Mouse (Mus musculus) intestine, embryonic 16.5 days (tissue): ENCODE results near the gene Sh3bp5. TPM values are rescaled to one million over a fixed set of nuclear protein-coding genes. Genes with fewer than 3 reads are reported as not detected.

ENCODE experiments used
- ATAC-seq: fragments of 200-750 bp; cut with Nextera tagmentation; 2 replicates; pipeline ENCODE4 v1.8.0; 2017; ENCODE audit warnings: moderate TSS enrichment, moderate library complexity
- H3K27ac ChIP-seq: fragments of 300-500 bp; sonication (generic); 2 replicates; pipeline ENCODE4 v1.5.1; 2014; ENCODE audit warnings: mild to moderate bottlenecking, low read length
- H3K27me3 ChIP-seq: fragments of 300-500 bp; sonication (generic); replicated peaks from 2 replicates; pipeline ENCODE4 v1.6.1; 2014; ENCODE audit warnings: low read length, control low read depth, mixed read lengths; ENCODE audit not compliant: control insufficient read depth, insufficient read depth
- H3K36me3 ChIP-seq: fragments of 300-500 bp; sonication (generic); 2 replicates; pipeline ENCODE4 v1.6.1; 2014; ENCODE audit warnings: low read length, control low read depth; ENCODE audit not compliant: control insufficient read depth, insufficient read depth
- H3K4me1 ChIP-seq: fragments of 300-500 bp; sonication (generic); 2 replicates; pipeline ENCODE4 v1.6.1; 2014; ENCODE audit warnings: low read length, control low read depth, mixed read lengths; ENCODE audit not compliant: control insufficient read depth, insufficient read depth
- H3K4me2 ChIP-seq: fragments of 300-500 bp; sonication (generic); 2 replicates; pipeline ENCODE4 v1.6.1; 2014; ENCODE audit warnings: low read depth, low read length, control low read depth
- H3K4me3 ChIP-seq: fragments of 300-500 bp; sonication (generic); 2 replicates; pipeline ENCODE4 v1.5.1; 2014; ENCODE audit warnings: mild to moderate bottlenecking, low read length
- H3K9ac ChIP-seq: fragments of 300-500 bp; sonication (generic); 2 replicates; pipeline ENCODE4 v1.6.1; 2014; ENCODE audit warnings: low read depth, low read length
- H3K9me3 ChIP-seq: fragments of 300-500 bp; sonication (generic); 2 replicates; pipeline ENCODE4 v1.6.1; 2016; ENCODE audit warnings: low read length, control low read depth; ENCODE audit not compliant: control insufficient read depth
- WGBS: fragments of 180-500 bp; shearing (Covaris S2); extraction: QIAGEN DNeasy Blood & Tissue Kit; methylation state at CpG from one replicate; pipeline ENCODE4 v1.1.7; 2014; 5-methylcytosine and 5-hydroxymethylcytosine counted together
- polyA plus RNA-seq: library from polyadenylated mRNA; unstranded; fragments of >200 nt; fragmentation: Nextera tagmentation; extraction: Ambion mirVana; gene quantifications from 2 replicates; pipeline ENCODE4 v1.2.1, GENCODE M21; 2015

Gene Sh3bp5
- polyA plus RNA-seq, 1 experiment from 2014 or later = 17.2 TPM

DNA sequence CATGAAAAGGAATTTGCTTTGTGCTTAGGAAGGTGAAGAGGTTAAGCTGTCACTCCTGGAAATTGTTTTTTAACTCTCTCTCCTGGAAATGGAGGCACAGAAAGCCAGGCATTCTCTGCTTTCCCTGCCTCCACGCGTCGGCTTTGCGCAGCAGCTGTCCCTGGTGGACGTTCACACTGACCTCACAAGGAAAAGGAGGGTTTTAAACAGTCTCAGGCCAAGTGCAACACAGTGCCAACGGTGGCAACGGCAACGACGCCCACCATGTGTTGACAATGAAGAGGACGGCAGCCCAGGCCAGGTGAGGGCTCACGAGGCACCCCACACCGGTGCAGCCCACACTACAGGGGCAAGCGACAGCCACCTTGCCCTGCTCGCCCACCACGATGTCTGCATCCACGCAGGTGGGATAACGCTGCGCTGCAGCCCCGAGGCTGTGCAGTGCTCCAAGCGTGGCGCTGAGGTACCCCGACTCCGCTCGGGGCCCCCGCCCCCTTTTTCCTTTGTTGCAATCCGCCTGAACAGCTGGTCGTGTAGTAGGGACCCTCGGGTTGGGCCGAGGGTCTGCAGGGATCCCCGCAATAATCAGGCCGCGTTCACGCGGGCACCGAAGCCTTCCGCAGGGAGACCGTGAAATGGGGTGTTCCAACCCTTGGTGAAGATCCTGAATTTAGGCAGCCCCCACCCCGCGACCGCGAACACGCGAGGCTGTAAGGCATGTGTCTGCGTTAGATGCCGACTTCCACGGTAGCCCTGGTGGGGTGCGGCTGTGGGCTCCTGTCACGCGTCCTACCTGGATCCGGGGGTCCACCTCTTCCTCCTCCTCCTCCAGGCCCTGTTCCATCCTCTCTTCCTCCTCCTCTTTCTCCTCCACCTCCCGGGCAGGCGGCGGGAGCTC is 611 bp downstream of the Sh3bp5 start:
- WGBS = 1% methylated on average over 53 of the region's 53 CpGs
- no peaks in the 10 kb centered on the region for H3K9me3 ChIP-seq
- no peaks in the 10 kb centered on the region for H3K36me3 ChIP-seq
- H3K4me3 ChIP-seq = peak overlapping the region; percentile 87
- peak overlapping the region; percentile 98 for H3K4me2 ChIP-seq
- ATAC-seq = peak; percentile 64
- H3K4me1 ChIP-seq = peaks cover 23% of the 10 kb centered on the region; the same call in 1 of the 2 replicates
- H3K27me3 ChIP-seq = no peaks in the 10 kb centered on the region
- H3K9ac ChIP-seq = peak overlapping the region; percentile 88
- peak overlapping the region; percentile 59 for H3K27ac ChIP-seq

DNA sequence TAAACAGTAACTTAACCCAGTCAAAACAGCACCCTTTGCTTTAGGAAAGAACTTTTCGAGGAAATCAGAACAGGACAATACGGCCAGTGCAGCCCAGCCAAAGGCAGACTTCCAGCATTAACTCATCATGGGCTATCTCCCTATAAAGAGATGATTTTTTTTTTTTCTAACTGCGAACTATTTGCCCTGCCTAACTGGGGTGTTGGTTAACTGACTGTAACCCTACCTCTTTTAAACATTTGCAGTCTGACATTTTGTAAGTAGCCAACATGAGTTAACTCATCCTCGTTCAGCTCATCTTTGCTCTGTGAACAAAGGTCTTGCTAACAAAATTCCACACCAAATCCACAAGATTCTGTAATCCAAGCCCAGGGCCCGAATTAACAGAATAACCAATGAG is 1.5 kb downstream of the Sh3bp5 start:
- Histone ChIP-seq H3K27me3 (no peaks in the 10 kb centered on the region), H3K9me3 (no peaks in the 10 kb centered on the region), H3K4me2 (peak overlapping the region; percentile 38; the same call in 1 of the 2 replicates), H3K4me1 (peaks cover 23% of the 10 kb centered on the region; the same call in 1 of the 2 replicates), H3K9ac (no peak overlapping the region), H3K27ac (no peak overlapping the region), H3K4me3 (no peak overlapping the region), H3K36me3 (no peaks in the 10 kb centered on the region)
- ATAC-seq = no peak
- 55% methylated on average over 5 of the region's 5 CpGs for WGBS

DNA sequence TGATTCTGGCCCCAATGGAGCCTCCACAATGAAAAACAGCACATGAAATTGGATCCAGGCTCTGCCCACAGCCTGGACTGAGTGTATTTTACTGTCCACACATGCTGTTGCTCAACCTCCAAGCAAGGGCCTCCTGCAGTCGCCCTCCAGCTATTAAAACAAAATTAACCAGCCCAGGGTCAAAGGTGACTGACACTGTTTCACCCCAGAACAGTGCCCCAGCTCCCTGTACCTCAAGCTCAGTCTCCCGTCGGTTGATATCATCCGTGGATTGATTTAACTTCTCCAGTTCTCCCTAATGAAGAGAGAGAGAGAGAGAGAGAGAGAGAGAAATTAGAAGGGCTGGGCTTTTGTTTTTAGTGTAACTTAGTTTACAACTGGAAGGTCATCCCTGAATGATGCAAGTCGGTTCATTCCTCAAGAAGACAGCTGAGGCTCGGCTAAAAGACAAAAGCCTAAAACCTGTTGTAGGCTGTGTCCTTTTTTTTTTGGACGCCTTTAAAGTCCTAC is 2.0 kb downstream of the Sh3bp5 start:
- Histone ChIP-seq H3K27ac (peak overlapping the region; percentile 60), H3K4me2 (peak overlapping the region; percentile 38), H3K4me1 (peaks cover 26% of the 10 kb centered on the region), H3K27me3 (no peaks in the 10 kb centered on the region), H3K9ac (no peak overlapping the region), H3K9me3 (no peaks in the 10 kb centered on the region), H3K4me3 (no peak overlapping the region), H3K36me3 (no peaks in the 10 kb centered on the region)
- WGBS = 27% methylated on average over 7 of the region's 7 CpGs
- ATAC-seq = no peak

DNA sequence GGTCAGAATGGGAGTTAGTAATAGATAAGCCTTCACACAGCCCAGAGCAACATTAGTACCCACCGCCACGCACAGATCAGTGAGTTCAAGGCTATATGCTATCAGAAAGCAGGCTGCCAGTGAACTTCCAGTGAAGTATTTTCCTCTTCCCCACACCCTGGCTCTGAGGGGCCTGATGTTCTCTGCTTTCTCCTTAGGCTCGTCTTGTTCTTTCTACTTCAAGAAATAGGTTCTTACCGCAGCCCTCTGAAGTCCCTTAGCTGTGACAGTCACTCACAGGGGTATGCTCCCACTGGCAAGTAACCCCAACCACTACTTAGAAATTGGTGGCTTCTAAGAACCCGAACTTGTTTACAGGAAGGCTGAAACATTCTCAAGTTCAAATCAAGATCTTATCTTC is 2.8 kb downstream of the Sh3bp5 start:
- Histone ChIP-seq H3K27ac (peak overlapping the region; percentile 60; the same call in 1 of the 2 replicates), H3K9me3 (no peaks in the 10 kb centered on the region), H3K9ac (no peak overlapping the region), H3K4me2 (no peak overlapping the region), H3K4me1 (peaks cover 33% of the 10 kb centered on the region), H3K36me3 (no peaks in the 10 kb centered on the region), H3K27me3 (no peaks in the 10 kb centered on the region), H3K4me3 (no peak overlapping the region)
- 60% methylated on average over 5 of the region's 5 CpGs for WGBS
- no peak for ATAC-seq

DNA sequence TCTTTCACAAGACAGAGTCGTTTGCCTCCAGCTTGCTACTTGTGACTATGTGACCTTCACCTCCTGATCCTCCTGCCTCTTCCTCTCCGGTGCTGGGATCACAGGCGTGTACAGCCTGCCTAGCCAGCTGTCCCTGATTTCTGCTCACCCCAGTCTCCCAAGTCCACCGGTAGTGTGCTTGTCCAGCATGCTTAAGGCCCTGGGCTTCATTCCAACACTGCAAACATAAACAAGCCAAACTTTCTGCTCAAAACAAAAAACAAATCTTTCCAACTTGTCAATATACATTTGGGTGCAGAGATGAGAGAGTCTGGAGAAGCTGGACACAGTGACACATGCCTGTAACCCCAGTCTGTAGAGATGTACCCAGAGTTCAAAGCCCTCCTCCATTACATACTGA is 3.5 kb downstream of the Sh3bp5 start:
- H3K9ac ChIP-seq = no peak overlapping the region
- peaks cover 39% of the 10 kb centered on the region for H3K4me1 ChIP-seq
- no peak for ATAC-seq
- no peaks in the 10 kb centered on the region for H3K27me3 ChIP-seq
- H3K27ac ChIP-seq = no peak overlapping the region
- no peak overlapping the region for H3K4me3 ChIP-seq
- no peaks in the 10 kb centered on the region for H3K9me3 ChIP-seq
- H3K4me2 ChIP-seq = 0 out of 2 replicates have a peak overlapping the region, but pooled peaks have one; percentile 2
- no peaks in the 10 kb centered on the region for H3K36me3 ChIP-seq
- 27% methylated on average over 4 of the region's 4 CpGs for WGBS

DNA sequence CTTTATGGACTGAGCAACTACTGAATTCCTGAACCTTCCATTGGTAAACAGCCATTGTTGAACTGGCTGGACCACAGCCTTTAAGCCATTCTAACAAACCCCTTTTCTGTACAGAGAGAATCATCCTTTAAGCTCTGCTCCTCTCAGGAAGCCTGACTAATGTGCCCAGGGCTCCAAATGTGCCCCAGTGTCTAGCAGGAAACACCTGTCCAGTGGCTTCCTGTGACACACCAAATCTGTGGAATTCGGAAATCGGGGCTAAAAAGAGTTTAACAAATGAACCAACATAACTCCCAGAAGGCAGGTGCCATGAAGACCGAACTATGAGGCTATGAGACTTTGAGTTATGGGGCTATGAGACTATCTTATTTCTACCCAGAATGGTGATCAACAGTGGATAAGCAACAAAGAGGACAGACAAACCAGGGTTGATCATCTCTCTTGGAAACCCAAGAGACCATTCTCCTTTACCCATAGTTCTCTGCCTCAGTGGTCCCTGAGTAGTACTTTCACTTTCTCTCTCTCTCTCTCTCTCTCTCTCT is 4.0 kb downstream of the Sh3bp5 start:
- no peak overlapping the region for H3K9ac ChIP-seq
- H3K27ac ChIP-seq = no peak overlapping the region
- H3K36me3 ChIP-seq = no peaks in the 10 kb centered on the region
- H3K4me3 ChIP-seq = no peak overlapping the region
- peaks cover 39% of the 10 kb centered on the region for H3K4me1 ChIP-seq
- WGBS = 76% methylated on average over 3 of the region's 3 CpGs
- H3K27me3 ChIP-seq = no peaks in the 10 kb centered on the region
- H3K9me3 ChIP-seq = no peaks in the 10 kb centered on the region
- ATAC-seq = no peak
- no peak overlapping the region for H3K4me2 ChIP-seq

DNA sequence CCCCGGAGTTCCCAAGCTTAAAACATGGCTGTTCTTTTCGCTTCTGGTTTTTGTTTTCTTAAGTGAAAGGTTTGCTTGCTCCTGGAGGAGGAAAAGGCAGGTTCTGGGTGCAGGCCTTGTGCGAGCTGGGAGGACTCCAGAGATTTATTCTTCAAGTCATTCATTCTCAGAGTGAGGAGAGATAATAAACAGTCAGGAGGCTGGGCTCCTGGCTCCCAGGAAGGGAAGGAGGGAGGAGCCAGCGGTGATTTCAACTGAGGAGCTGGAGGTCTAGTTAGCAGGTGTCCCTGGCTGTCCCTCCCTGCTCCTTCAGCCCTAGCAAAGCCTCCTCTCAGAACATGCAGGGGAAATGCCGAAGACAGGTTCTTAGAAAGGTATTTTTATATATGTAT is 6.9 kb downstream of the Sh3bp5 start:
- no peak overlapping the region for H3K4me3 ChIP-seq
- WGBS = 25% methylated on average over 5 of the region's 5 CpGs
- no peaks in the 10 kb centered on the region for H3K36me3 ChIP-seq
- H3K27me3 ChIP-seq = no peaks in the 10 kb centered on the region
- peaks cover 34% of the 10 kb centered on the region for H3K4me1 ChIP-seq
- H3K4me2 ChIP-seq = peak overlapping the region; percentile 19; the same call in 1 of the 2 replicates
- H3K27ac ChIP-seq = peak overlapping the region; percentile 50
- no peaks in the 10 kb centered on the region for H3K9me3 ChIP-seq
- ATAC-seq = peak; percentile 78
- no peak overlapping the region for H3K9ac ChIP-seq

DNA sequence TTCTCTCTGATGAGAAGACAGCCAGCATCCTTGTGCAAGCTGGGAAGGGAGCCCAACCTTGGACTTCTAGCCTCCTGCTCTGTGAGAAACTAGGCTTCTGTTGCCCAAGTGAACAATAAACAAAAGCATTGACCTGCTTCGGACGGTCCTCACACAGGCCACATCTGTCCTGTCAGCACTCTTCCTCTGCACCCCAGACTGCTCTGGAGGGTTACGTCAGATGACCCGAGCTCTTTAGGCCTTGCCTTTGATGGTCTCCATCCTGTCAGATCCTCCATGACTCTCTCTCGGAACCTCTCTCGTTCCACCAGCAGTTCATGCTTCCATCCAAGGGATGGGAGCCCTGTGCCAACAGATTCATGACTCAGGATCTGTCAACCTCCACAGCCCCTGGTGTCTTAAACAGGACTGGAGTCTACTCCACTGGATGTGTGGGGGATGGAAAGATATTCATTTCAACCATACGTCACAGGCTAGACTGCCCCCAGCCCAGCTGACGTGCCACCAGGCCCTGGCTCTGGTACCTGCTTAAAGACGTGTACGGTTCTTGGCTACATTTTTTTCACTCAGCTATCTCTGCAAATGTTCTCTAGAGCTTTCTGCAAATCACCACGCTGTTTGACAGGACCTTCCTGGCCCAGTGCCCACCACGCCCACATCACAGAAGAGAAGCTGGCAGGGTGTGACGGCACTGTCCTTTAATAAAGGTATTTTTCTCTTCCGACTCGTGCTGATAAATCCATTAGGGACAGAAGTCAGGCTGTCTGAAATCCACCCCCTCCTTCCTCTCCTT is 7.5 kb downstream of the Sh3bp5 start:
- Histone ChIP-seq H3K27me3 (no peaks in the 10 kb centered on the region), H3K4me2 (peak overlapping the region; percentile 19), H3K4me3 (no peak overlapping the region), H3K36me3 (no peaks in the 10 kb centered on the region), H3K9me3 (no peaks in the 10 kb centered on the region), H3K4me1 (peaks cover 34% of the 10 kb centered on the region), H3K27ac (peak overlapping the region; percentile 50), H3K9ac (no peak overlapping the region)
- 34% methylated on average over 15 of the region's 15 CpGs for WGBS
- peak; percentile 68 for ATAC-seq
